8 mouse cellular contexts compared by ENCODE assay signal in genomic region chr15:78624431-78624950, GRCm38 (mm10). TPM values are rescaled to one million over a fixed set of nuclear protein-coding genes. Genes with fewer than 3 reads are reported as not detected.
DNase-seq lines count a peak whose midpoint lies in the region; ATAC-seq and TF ChIP-seq lines count a peak whose summit lies in the region.

No protein-coding gene starts in this region.

- no peak overlapping the region for H3K9ac ChIP-seq in liver, adult 2 months (ENCODE audit: low read depth, low read length)
- H3K9ac ChIP-seq in liver, embryonic 12.5 days, result no peak overlapping the region
- H3K9ac ChIP-seq in lung, embryonic 15.5 days, result no peak overlapping the region

- ATAC-seq in liver, embryonic 12.5 days, result no peak
- ATAC-seq in lung, embryonic 15.5 days (ENCODE audit: borderline replicate concordance, extremely low read depth, low FRiP score, low TSS enrichment), result peak; percentile 84
- ATAC-seq in megakaryocyte-erythroid progenitor cell, adult 5-6 weeks (replicated peaks; ENCODE audit: low FRiP score, low TSS enrichment, poor library complexity, severe bottlenecking), result no peak

- 47% methylated on average over 13 of the region's 13 CpGs for WGBS in liver, adult 2 months
- 51% methylated on average over 13 of the region's 13 CpGs for WGBS in liver, embryonic 12.5 days (ENCODE audit: insufficient replicate concordance)
- 31% methylated on average over 13 of the region's 13 CpGs for WGBS in kidney, adult 2 months
- 21% methylated on average over 13 of the region's 13 CpGs for WGBS in lung, embryonic 15.5 days

- H3K9me3 ChIP-seq in liver, embryonic 12.5 days (replicated peaks), result no peaks in the 10 kb centered on the region
- H3K9me3 ChIP-seq in lung, embryonic 15.5 days, result no peaks in the 10 kb centered on the region

- TF ChIP-seq CTCF in liver, adult 2 months (IDR thresholded peaks at IDR 0.05; ENCODE audit: low read depth, low read length), result no peak
- no peak for TF ChIP-seq CTCF in kidney, adult 2 months (conservative IDR thresholded peaks at IDR 0.05; ENCODE audit: insufficient read depth, insufficient read length, low read depth, low read length)

- H3K27me3 ChIP-seq in liver, adult 2 months (ENCODE audit: control insufficient read depth, insufficient read depth, low read length), result no peaks in the 10 kb centered on the region
- H3K27me3 ChIP-seq in liver, embryonic 12.5 days (replicated peaks), result peaks cover 14% of the 10 kb centered on the region; the same call in 1 of the 2 replicates
- H3K27me3 ChIP-seq in kidney, adult 2 months (replicated peaks; ENCODE audit: control insufficient read depth, insufficient read depth, low read length), result no peaks in the 10 kb centered on the region
- peaks cover 6% of the 10 kb centered on the region; the same call in 1 of the 2 replicates for H3K27me3 ChIP-seq in lung, embryonic 15.5 days

- peak; percentile 28 for DNase-seq in liver, adult 2 months (ENCODE audit: extremely low read depth, low read depth, low spot score)
- peak; percentile 59 to 67 for DNase-seq in cerebellum, postnatal 14 days
- DNase-seq in heart, adult 9 months (ENCODE audit: low spot score in 2 of 2), result peak; percentile 83 to 90
- DNase-seq in kidney, adult 2 months, result peak; percentile 93
- DNase-seq in skeletal muscle tissue, adult 2 months (ENCODE audit: low read depth, low spot score), result peak; percentile 82

- no peak overlapping the region for H3K4me3 ChIP-seq in liver, adult 2 months (ENCODE audit: insufficient read depth, low read depth, low read length)
- no peak overlapping the region for H3K4me3 ChIP-seq in liver, embryonic 12.5 days
- no peak overlapping the region for H3K4me3 ChIP-seq in kidney, adult 2 months (ENCODE audit: insufficient read depth, low read depth, low read length)
- H3K4me3 ChIP-seq in lung, embryonic 15.5 days, result no peak overlapping the region

- H3K79me2 ChIP-seq in liver, adult 2 months (ENCODE audit: control insufficient read depth, insufficient read depth, low read length), result no peaks in the 10 kb centered on the region

- no peak overlapping the region for H3K4me2 ChIP-seq in liver, embryonic 12.5 days
- H3K4me2 ChIP-seq in lung, embryonic 15.5 days, result 0 out of 2 replicates have a peak overlapping the region, but pooled peaks have one; percentile 6

- H3K36me3 ChIP-seq in liver, adult 2 months (ENCODE audit: control insufficient read depth, insufficient read depth, low read length), result no peaks in the 10 kb centered on the region
- H3K36me3 ChIP-seq in liver, embryonic 12.5 days, result no peaks in the 10 kb centered on the region
- H3K36me3 ChIP-seq in kidney, adult 2 months (ENCODE audit: control insufficient read depth, insufficient read depth, low read length), result no peaks in the 10 kb centered on the region
- H3K36me3 ChIP-seq in lung, embryonic 15.5 days, result no peaks in the 10 kb centered on the region

- TF ChIP-seq POLR2A in liver, adult 2 months (IDR thresholded peaks at IDR 0.05; ENCODE audit: extremely low read depth, insufficient read depth, low read length), result no peak
- TF ChIP-seq POLR2A in kidney, adult 2 months (IDR thresholded peaks at IDR 0.05; ENCODE audit: low read depth, low read length), result no peak

- no peaks in the 10 kb centered on the region for H3K4me1 ChIP-seq in liver, adult 2 months (ENCODE audit: control insufficient read depth, insufficient read depth, low read length)
- no peaks in the 10 kb centered on the region for H3K4me1 ChIP-seq in liver, embryonic 12.5 days
- H3K4me1 ChIP-seq in kidney, adult 2 months (ENCODE audit: control insufficient read depth, insufficient read depth, low read length), result no peaks in the 10 kb centered on the region
- peaks cover 12% of the 10 kb centered on the region for H3K4me1 ChIP-seq in lung, embryonic 15.5 days

- no peak overlapping the region for H3K27ac ChIP-seq in liver, adult 2 months (replicated peaks; ENCODE audit: insufficient read depth, low read depth, low read length)
- no peak overlapping the region for H3K27ac ChIP-seq in liver, embryonic 12.5 days
- no peak overlapping the region; the same call in 1 of the 2 replicates for H3K27ac ChIP-seq in kidney, adult 2 months (ENCODE audit: insufficient read depth, low read depth, low read length)
- peak overlapping the region; percentile 56 for H3K27ac ChIP-seq in lung, embryonic 15.5 days

RNA-seq across cellular contexts. Expression of gene Cyth4, which starts 27.6 kb away (rescaled TPM):
- total RNA-seq in liver, adult 2 months (2014; rRNA removed), result 4.7 and 7.2 TPM in 2 replicates
- polyA plus RNA-seq in liver, adult 2 months (2012; rRNA removed), result 3.3 and 5.7 TPM in 2 replicates
- polyA plus RNA-seq in liver, embryonic 12.5 days (2016; fragmentation: Nextera tagmentation; extraction: Ambion mirVana), result 15.2 and 15.3 TPM in 2 replicates
- polyA plus RNA-seq in kidney, adult 2 months (2012; rRNA removed), result 10.6 and 12.1 TPM in 2 replicates
- 10.7 and 13.0 TPM in 2 replicates for polyA plus RNA-seq in lung, embryonic 15.5 days (2015; fragmentation: Nextera tagmentation; extraction: Ambion mirVana)
- 7.0 and 18.8 TPM in 2 replicates for total RNA-seq in megakaryocyte-erythroid progenitor cell, adult 5-6 weeks (2014; fragmentation: Nextera tagmentation)
- 12.9 and 13.1 TPM in 2 replicates for total RNA-seq in megakaryocyte-erythroid progenitor cell, adult 5-6 weeks (2017)

RNA-seq across cellular contexts. Expression of gene Rac2, which starts 51.9 kb away (rescaled TPM):
- 2.8 and 4.5 TPM in 2 replicates for total RNA-seq in liver, adult 2 months (2014; rRNA removed)
- 30.8 and 35.9 TPM in 2 replicates for polyA plus RNA-seq in liver, adult 2 months (2012; rRNA removed)
- 87.7 and 90.9 TPM in 2 replicates for polyA plus RNA-seq in liver, embryonic 12.5 days (2016; fragmentation: Nextera tagmentation; extraction: Ambion mirVana)
- 32.3 and 117 TPM in 2 replicates for polyA plus RNA-seq in kidney, adult 2 months (2012; rRNA removed)
- 17.5 and 27.3 TPM in 2 replicates for polyA plus RNA-seq in lung, embryonic 15.5 days (2015; fragmentation: Nextera tagmentation; extraction: Ambion mirVana)
- total RNA-seq in megakaryocyte-erythroid progenitor cell, adult 5-6 weeks (2014; fragmentation: Nextera tagmentation), result 134 and 169 TPM in 2 replicates
- 33.0 and 80.9 TPM in 2 replicates for total RNA-seq in megakaryocyte-erythroid progenitor cell, adult 5-6 weeks (2017)

Comparison
In these comparisons a context has a peak if more than half of its experiments do, and no peak if none do; other contexts are left out.
1. DNase-seq: peak in every context shown above with its lines; median percentile 93 in kidney, adult 2 months; 86 in heart, adult 9 months; 82 in skeletal muscle tissue, adult 2 months; 63 in cerebellum, postnatal 14 days; 28 in liver, adult 2 months.